Mouse (Mus musculus) kidney, adult 2 months (tissue): ENCODE data around the gene Tcf21. TPM values are rescaled to one million over a fixed set of nuclear protein-coding genes. Genes with fewer than 3 reads are reported as not detected.

ENCODE experiments used
- DNase-seq: peaks from one replicate; pipeline ENCODE4 v3.0.0; 2021
- H3K27ac ChIP-seq: fragments of 200-500 bp; 2 replicates; pipeline ENCODE4 v1.5.1; 2012; ENCODE audit warnings: low read depth, low read length, control low read depth, inconsistent platforms; ENCODE audit not compliant: insufficient read depth
- H3K27me3 ChIP-seq: fragments of 200-500 bp; replicated peaks from 2 replicates; pipeline ENCODE4 v1.6.1; 2012; ENCODE audit warnings: mild to moderate bottlenecking, moderate library complexity, low read length, inconsistent platforms; ENCODE audit not compliant: control insufficient read depth, insufficient read depth
- H3K36me3 ChIP-seq: fragments of 200-500 bp; 2 replicates; pipeline ENCODE4 v1.6.1; 2012; ENCODE audit warnings: mild to moderate bottlenecking, moderate library complexity, low read length, inconsistent platforms; ENCODE audit not compliant: control insufficient read depth, insufficient read depth
- H3K4me1 ChIP-seq: fragments of 200-500 bp; 2 replicates; pipeline ENCODE4 v1.6.1; 2011; ENCODE audit warnings: low read length; ENCODE audit not compliant: control insufficient read depth, insufficient read depth
- H3K4me3 ChIP-seq: fragments of 200-500 bp; 2 replicates; pipeline ENCODE4 v1.5.1; 2011; ENCODE audit warnings: mild to moderate bottlenecking, low read depth, low read length, control low read depth; ENCODE audit not compliant: insufficient read depth
- CTCF ChIP-seq: fragments of 200-500 bp; conservative IDR thresholded peaks from 2 replicates; pipeline ENCODE4 v1.5.1; 2011; ENCODE audit warnings: low read depth, mild to moderate bottlenecking, control low read depth, low read length, moderate library complexity, mixed read lengths; ENCODE audit not compliant: insufficient read depth, insufficient read length
- POLR2A ChIP-seq: fragments of 200-500 bp; IDR thresholded peaks from one replicate; pipeline ENCODE4 v1.6.1; 2011; ENCODE audit warnings: low read depth, low read length, control low read depth
- WGBS: fragments of 180-500 bp; shearing (Covaris S2); methylation state at CpG from one replicate; pipeline ENCODE4 v1.1.7; 2018; 5-methylcytosine and 5-hydroxymethylcytosine counted together
- polyA plus RNA-seq: library from polyadenylated mRNA; depleted of rRNA; stranded (reverse); fragments of >200 nt; gene quantifications from 2 replicates; pipeline ENCODE4 v1.2.3, GENCODE M21; 2012; rRNA removed

The Tcf21 gene
- polyA plus RNA-seq, 1 experiment: 124 TPM

GRCm38 (mm10) chr10:22777939-22778338 is 42.0 kb downstream of the Tcf21 start:
- DNase-seq: peak; percentile 32
- Histone ChIP-seq H3K4me1 (no peaks in the 10 kb centered on the region), H3K36me3 (no peaks in the 10 kb centered on the region), H3K27ac (no peak overlapping the region), H3K4me3 (no peak overlapping the region), H3K27me3 (no peaks in the 10 kb centered on the region)
- WGBS: 16% methylated on average over 5 of the region's 5 CpGs
- TF ChIP-seq CTCF (peak; percentile 60), POLR2A (no peak)

GRCm38 (mm10) chr10:22776007-22776698 is 43.8 kb downstream of the Tcf21 start:
- Histone ChIP-seq H3K27me3 (no peaks in the 10 kb centered on the region), H3K27ac (no peak overlapping the region), H3K4me3 (no peak overlapping the region), H3K36me3 (no peaks in the 10 kb centered on the region), H3K4me1 (no peaks in the 10 kb centered on the region)
- TF ChIP-seq CTCF (peak; percentile 62), POLR2A (no peak)
- WGBS: 12% methylated on average over 7 of the region's 7 CpGs
- peak; percentile 39 for DNase-seq

- H3K4me3 ChIP-seq: no peak overlapping the region
- WGBS: 78% methylated on average over 2 of the region's 2 CpGs
- no peak for DNase-seq
- no peak for TF ChIP-seq POLR2A
- no peak for TF ChIP-seq CTCF
- no peaks in the 10 kb centered on the region for H3K4me1 ChIP-seq
- no peaks in the 10 kb centered on the region for H3K36me3 ChIP-seq
- H3K27ac ChIP-seq: no peak overlapping the region
- H3K27me3 ChIP-seq: no peaks in the 10 kb centered on the region
Measured at GRCm38 (mm10) chr10:22775456-22775855, 44.5 kb downstream of the Tcf21 start.

GRCm38 (mm10) chr10:22774626-22775025 is 45.3 kb downstream of the Tcf21 start:
- Histone ChIP-seq H3K27me3 (no peaks in the 10 kb centered on the region), H3K36me3 (no peaks in the 10 kb centered on the region), H3K4me3 (no peak overlapping the region), H3K27ac (no peak overlapping the region), H3K4me1 (no peaks in the 10 kb centered on the region)
- 84% methylated on average over 3 of the region's 3 CpGs for WGBS
- DNase-seq: no peak
- TF ChIP-seq POLR2A: no peak
- TF ChIP-seq CTCF: no peak

Other genes starting within 250 kb of the Tcf21 start
- 5.6 and 6.3 TPM in 2 replicates for gene Slc2a12, start 175.2 kb downstream of the Tcf21 start, polyA plus RNA-seq
- 14.3 and 17.7 TPM in 2 replicates for gene Tbpl1, start 88.2 kb downstream of the Tcf21 start, polyA plus RNA-seq